Mouse (Mus musculus): ENCODE data around the gene Arhgap25.

- TF ChIP-seq CTCF (IDR thresholded peaks at IDR 0.05; ENCODE audit: low read depth, low read length) (no peak), POLR2A (IDR thresholded peaks at IDR 0.05; ENCODE audit: extremely low read depth, insufficient read depth, low read length) (no peak)
Observed at GRCm38 (mm10) chr6:87576648-87577330, 43.7 kb upstream of the Arhgap25 start.
